14 mouse cellular contexts compared by ENCODE assay signal in the genomic region with DNA sequence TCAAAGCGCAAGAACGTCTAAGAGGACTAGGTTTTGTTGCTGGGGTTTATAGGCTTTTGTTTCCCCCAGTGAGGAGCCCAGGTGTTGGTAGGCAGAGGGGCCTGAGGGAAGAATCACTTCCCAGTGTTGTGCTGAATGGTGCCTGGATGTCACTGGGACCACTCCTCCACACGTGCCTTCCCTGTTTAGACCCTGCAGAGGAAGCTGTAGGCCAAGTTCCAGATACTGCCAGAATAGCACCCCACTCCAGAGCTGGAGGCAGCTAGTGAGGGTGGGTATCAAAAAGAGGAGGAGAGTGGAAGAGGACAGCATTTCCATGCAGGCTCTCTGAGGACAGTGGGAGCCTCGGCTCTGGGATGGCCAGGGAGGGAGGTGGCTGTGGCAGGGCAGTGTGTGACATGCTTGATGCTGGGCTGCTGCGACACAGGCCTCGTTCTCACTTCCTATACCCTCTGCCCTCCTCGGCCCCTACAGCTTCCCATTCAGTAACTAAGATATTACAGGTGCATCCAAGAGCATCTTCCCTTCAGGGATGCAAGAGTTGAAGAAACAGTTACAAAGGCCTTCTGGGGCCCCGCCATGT.
"Had no signal": no experiment of that assay in that cellular context is flagged by ENCODE, and none has a peak within 500 bp of the region (broad histone marks: within the 10 kb centered on the region; RNA-seq: fewer than 3 reads in every experiment).

No protein-coding gene starts in this region.

- H3K27me3 ChIP-seq: liver, embryonic 15.5 days; midbrain, embryonic 12.5 days; stomach, embryonic 15.5 days had no signal

- H3K27ac ChIP-seq: limb, embryonic 10.5 days; liver, embryonic 15.5 days; midbrain, embryonic 12.5 days; stomach, embryonic 15.5 days had no signal

- H3K9me3 ChIP-seq: limb, embryonic 10.5 days; liver, embryonic 15.5 days; midbrain, embryonic 12.5 days; stomach, embryonic 15.5 days had no signal

- H3K9ac ChIP-seq: liver, embryonic 15.5 days; midbrain, embryonic 12.5 days; stomach, embryonic 15.5 days had no signal

- DNase-seq: kidney, adult 8-10 months; kidney, postnatal 25 days; layer of hippocampus, adult 9-11 months; lung, adult 2 months; lung, postnatal 4 days; right cerebral cortex, postnatal 14 days; thymus, postnatal 36 days had no signal

- H3K4me2 ChIP-seq: liver, embryonic 11.5 days; liver, embryonic 15.5 days; midbrain, embryonic 12.5 days; stomach, embryonic 15.5 days had no signal

- H3K4me3 ChIP-seq: limb, embryonic 10.5 days; liver, embryonic 15.5 days; midbrain, embryonic 12.5 days; stomach, embryonic 15.5 days had no signal

- ATAC-seq: intestine, postnatal 0 days; lung, postnatal 0 days had no signal
